Mouse (Mus musculus): Measurements from ENCODE around the gene Crcp. TPM values are rescaled to one million over a fixed set of nuclear protein-coding genes. Genes with fewer than 3 reads are reported as not detected.

The Crcp gene
- total and polyA plus RNA-seq, 2 experiments = 11.8 to 33.6 TPM

DNA sequence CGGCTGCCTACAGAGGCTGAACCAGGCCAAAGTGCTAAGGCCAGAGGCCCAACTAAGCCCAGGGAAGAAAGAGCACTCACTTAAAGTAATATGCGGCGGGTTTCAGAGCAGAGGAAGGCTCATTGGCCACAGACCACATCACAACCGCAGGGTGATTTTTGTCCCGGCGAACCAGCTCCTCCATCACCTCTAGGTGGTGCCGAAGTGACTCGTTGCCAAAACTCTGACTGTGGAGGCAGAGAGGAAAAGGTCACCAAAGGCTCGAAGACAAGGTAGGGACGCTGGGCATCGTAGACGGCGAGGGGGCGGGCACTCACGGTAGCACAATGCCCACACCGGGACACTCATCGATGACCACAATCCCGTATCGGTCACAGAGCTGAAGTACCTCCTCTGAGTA is 31.4 kb upstream of the Crcp start:
- no peak for DNase-seq (ENCODE audit: extremely low read depth, low read depth, low spot score)
- Histone ChIP-seq H3K27ac (replicated peaks; ENCODE audit: insufficient read depth, low read depth, low read length) (no peak overlapping the region), H3K36me3 (ENCODE audit: control insufficient read depth, insufficient read depth, low read length) (peaks cover 3% of the 10 kb centered on the region; the same call in 1 of the 2 replicates)

DNA sequence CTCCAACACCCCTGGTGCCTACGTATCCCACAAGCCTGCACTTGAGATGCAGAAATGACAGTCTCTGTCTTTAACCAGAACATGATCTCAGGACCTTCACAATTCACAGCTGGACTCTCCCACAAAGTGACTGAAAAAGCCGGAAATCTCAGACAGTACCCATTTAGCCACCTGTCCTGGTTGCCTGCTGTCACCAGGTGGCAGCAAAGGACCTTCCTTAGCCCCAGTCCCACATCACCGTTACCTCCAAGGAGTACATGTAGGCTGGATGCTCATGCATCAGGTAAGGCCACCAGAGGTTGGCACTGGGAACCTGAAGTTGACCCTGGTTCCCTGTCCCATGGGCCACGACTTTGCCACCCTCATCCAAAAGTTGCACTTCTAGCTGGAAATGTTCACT is 30.0 kb upstream of the Crcp start:
- H3K79me2 ChIP-seq (ENCODE audit: control insufficient read depth, insufficient read depth, low read length) = no peaks in the 10 kb centered on the region; the same call in 1 of the 2 replicates
- no peak overlapping the region for H3K9ac ChIP-seq (ENCODE audit: low read depth, low read length)
- H3K27me3 ChIP-seq (ENCODE audit: control insufficient read depth, insufficient read depth, low read length) = no peaks in the 10 kb centered on the region
- no peak overlapping the region for H3K27ac ChIP-seq (replicated peaks; ENCODE audit: insufficient read depth, low read depth, low read length)
- peaks cover 3% of the 10 kb centered on the region; the same call in 1 of the 2 replicates for H3K36me3 ChIP-seq (ENCODE audit: control insufficient read depth, insufficient read depth, low read length)
- DNase-seq (ENCODE audit: extremely low read depth, low read depth, low spot score) = peak; percentile 57
- WGBS = 31% methylated on average over 4 of the region's 4 CpGs
- TF ChIP-seq CTCF (IDR thresholded peaks at IDR 0.05; ENCODE audit: low read depth, low read length) (peak; percentile 95), POLR2A (IDR thresholded peaks at IDR 0.05; ENCODE audit: extremely low read depth, insufficient read depth, low read length) (no peak)
- H3K4me1 ChIP-seq (ENCODE audit: control insufficient read depth, insufficient read depth, low read length) = no peaks in the 10 kb centered on the region
- no peak overlapping the region for H3K4me3 ChIP-seq (ENCODE audit: insufficient read depth, low read depth, low read length)

More for the DNA sequence above, 31.4 kb upstream of the Crcp start:
- H3K4me1 ChIP-seq (ENCODE audit: control insufficient read depth, insufficient read depth, low read length) = no peaks in the 10 kb centered on the region
- no peak overlapping the region for H3K4me3 ChIP-seq (ENCODE audit: insufficient read depth, low read depth, low read length)
- H3K79me2 ChIP-seq (ENCODE audit: control insufficient read depth, insufficient read depth, low read length) = no peaks in the 10 kb centered on the region; the same call in 1 of the 2 replicates
- no peak overlapping the region for H3K9ac ChIP-seq (ENCODE audit: low read depth, low read length)
- 79% methylated on average over 19 of the region's 19 CpGs for WGBS
- TF ChIP-seq CTCF (IDR thresholded peaks at IDR 0.05; ENCODE audit: low read depth, low read length) (peak; percentile 8; the same call in 1 of the 2 replicates), POLR2A (IDR thresholded peaks at IDR 0.05; ENCODE audit: extremely low read depth, insufficient read depth, low read length) (no peak)
- no peaks in the 10 kb centered on the region for H3K27me3 ChIP-seq (ENCODE audit: control insufficient read depth, insufficient read depth, low read length)

DNA sequence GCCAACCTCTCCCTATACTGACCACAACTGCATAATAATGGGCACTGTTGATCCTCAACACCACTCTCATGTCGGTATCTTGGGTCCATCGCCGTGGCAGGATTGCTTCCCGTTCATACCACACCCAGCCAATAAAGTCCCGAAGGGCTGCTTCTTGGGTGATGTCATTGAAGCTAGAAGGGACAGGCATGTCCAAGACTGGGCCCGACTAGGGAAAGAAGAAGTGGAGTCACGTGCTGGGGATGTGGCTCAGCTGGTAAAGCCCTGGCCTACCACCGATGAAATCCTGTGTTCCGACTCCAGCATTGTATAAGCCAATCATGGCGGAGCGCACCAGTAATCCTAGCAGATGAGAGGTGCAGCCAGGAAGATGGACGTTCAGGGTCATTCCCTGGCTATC is 28.4 kb upstream of the Crcp start:
- no peaks in the 10 kb centered on the region for H3K27me3 ChIP-seq (ENCODE audit: control insufficient read depth, insufficient read depth, low read length)
- no peak overlapping the region for H3K27ac ChIP-seq (replicated peaks; ENCODE audit: insufficient read depth, low read depth, low read length)
- no peak for TF ChIP-seq POLR2A (IDR thresholded peaks at IDR 0.05; ENCODE audit: extremely low read depth, insufficient read depth, low read length)
- no peak for TF ChIP-seq CTCF (IDR thresholded peaks at IDR 0.05; ENCODE audit: low read depth, low read length)
- H3K4me3 ChIP-seq (ENCODE audit: insufficient read depth, low read depth, low read length) = no peak overlapping the region
- H3K36me3 ChIP-seq (ENCODE audit: control insufficient read depth, insufficient read depth, low read length) = peaks cover 3% of the 10 kb centered on the region; the same call in 1 of the 2 replicates
- no peaks in the 10 kb centered on the region for H3K4me1 ChIP-seq (ENCODE audit: control insufficient read depth, insufficient read depth, low read length)
- DNase-seq (ENCODE audit: extremely low read depth, low read depth, low spot score) = no peak
- 94% methylated on average over 12 of the region's 12 CpGs for WGBS
- no peak overlapping the region for H3K9ac ChIP-seq (ENCODE audit: low read depth, low read length)
- no peaks in the 10 kb centered on the region; the same call in 1 of the 2 replicates for H3K79me2 ChIP-seq (ENCODE audit: control insufficient read depth, insufficient read depth, low read length)

DNA sequence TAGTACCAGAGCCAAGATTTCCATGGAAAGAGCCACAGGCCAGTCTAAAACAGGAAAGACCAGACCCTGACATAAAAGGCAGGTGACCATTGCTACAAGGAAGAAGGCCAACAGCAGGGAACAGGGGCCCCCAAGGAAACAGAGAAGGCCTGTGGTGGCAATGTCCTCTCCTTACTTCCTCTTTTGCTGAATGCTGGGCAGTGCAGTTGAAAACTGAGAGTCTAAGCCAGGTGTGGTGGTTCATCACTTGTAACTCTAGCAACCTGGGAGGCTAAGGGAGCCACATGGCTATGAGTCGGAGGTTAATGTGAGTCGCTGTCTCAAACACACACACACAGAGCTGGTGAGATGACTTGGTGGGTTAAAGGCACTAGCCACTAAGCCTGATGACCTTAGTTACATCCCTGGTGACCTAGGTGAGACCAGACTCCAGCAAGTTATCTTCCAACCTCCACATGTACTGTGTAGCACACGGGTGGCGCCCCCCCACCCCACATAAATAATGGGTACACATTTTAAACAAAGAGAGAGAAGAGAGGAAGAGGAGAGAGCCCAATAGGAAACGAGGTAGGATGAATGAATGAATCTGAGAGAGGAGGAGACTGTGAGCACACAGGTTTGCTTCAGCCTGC is 27.6 kb upstream of the Crcp start:
- Histone ChIP-seq H3K27ac (replicated peaks; ENCODE audit: insufficient read depth, low read depth, low read length) (no peak overlapping the region), H3K27me3 (ENCODE audit: control insufficient read depth, insufficient read depth, low read length) (no peaks in the 10 kb centered on the region), H3K79me2 (ENCODE audit: control insufficient read depth, insufficient read depth, low read length) (no peaks in the 10 kb centered on the region; the same call in 1 of the 2 replicates), H3K36me3 (ENCODE audit: control insufficient read depth, insufficient read depth, low read length) (peaks cover 3% of the 10 kb centered on the region; the same call in 1 of the 2 replicates), H3K9ac (ENCODE audit: low read depth, low read length) (no peak overlapping the region), H3K4me3 (ENCODE audit: insufficient read depth, low read depth, low read length) (no peak overlapping the region), H3K4me1 (ENCODE audit: control insufficient read depth, insufficient read depth, low read length) (no peaks in the 10 kb centered on the region)
- DNase-seq (ENCODE audit: extremely low read depth, low read depth, low spot score) = no peak
- WGBS = 76% methylated on average over 5 of the region's 5 CpGs
- TF ChIP-seq POLR2A (IDR thresholded peaks at IDR 0.05; ENCODE audit: extremely low read depth, insufficient read depth, low read length) (no peak), CTCF (IDR thresholded peaks at IDR 0.05; ENCODE audit: low read depth, low read length) (no peak)

DNA sequence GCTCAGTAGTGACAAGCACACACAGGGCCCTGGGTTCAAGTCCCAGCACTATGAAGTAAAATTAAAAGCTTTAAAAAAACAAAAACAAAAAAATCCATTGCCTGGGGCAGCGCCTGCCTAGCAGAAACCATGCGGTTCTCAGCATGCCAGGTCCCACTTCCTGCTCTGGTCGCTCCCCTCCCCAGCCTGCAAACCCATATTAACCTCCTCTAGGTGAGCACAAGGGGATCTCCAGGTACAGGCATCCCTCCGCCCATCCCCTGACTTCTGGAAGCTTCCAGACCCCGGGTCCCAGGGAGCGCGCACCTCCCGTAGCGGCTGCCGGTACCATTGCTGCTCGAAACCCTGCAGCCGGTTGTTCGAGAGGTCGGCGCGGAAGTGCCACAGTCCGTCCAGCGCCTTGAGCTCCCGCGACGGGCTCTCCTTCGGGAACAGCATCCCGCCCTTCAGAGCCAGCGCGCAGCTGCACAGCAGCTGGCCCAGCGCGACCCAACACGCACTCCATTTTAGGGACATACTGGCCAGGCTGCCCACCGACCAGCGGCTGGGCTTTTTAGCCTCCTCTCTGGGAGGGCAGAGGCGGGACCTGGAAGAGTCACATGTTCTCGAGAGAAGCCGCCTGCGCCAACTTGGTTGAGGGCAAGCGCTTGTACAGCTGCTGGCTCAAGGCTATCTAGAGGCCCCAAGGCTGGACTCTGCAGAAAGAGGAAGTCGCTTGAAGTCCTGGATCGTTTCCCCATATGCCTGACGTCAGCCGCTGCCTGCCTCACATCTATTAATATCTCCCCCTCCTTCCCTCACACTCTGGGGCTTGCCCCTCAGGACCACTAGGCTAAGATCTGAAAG is 26.6 kb upstream of the Crcp start, which contains the start of gene Gusb:
Gene Gusb (minus strand): TSS at position 749 of the 846 bp plus-strand sequence.
- 1% methylated on average over 39 of the region's 39 CpGs for WGBS
- no peaks in the 10 kb centered on the region for H3K4me1 ChIP-seq (ENCODE audit: control insufficient read depth, insufficient read depth, low read length)

More for the DNA sequence above, 26.6 kb upstream of the Crcp start, which contains the start of gene Gusb:
- Histone ChIP-seq H3K79me2 (ENCODE audit: control insufficient read depth, insufficient read depth, low read length) (no peaks in the 10 kb centered on the region; the same call in 1 of the 2 replicates), H3K27ac (replicated peaks; ENCODE audit: insufficient read depth, low read depth, low read length) (peak within 1 kb of the TSS; percentile 56), H3K27me3 (ENCODE audit: control insufficient read depth, insufficient read depth, low read length) (no peaks in the 10 kb centered on the region), H3K4me3 (ENCODE audit: insufficient read depth, low read depth, low read length) (peak within 1 kb of the TSS; percentile 94), H3K9ac (ENCODE audit: low read depth, low read length) (peak within 1 kb of the TSS; percentile 91), H3K36me3 (ENCODE audit: control insufficient read depth, insufficient read depth, low read length) (no peaks in the 10 kb centered on the region)
- DNase-seq (ENCODE audit: extremely low read depth, low read depth, low spot score) = peak; percentile 75
- TF ChIP-seq CTCF (IDR thresholded peaks at IDR 0.05; ENCODE audit: low read depth, low read length) = no peak
- TF ChIP-seq POLR2A (IDR thresholded peaks at IDR 0.05; ENCODE audit: extremely low read depth, insufficient read depth, low read length) = peak; percentile 62
